Mouse (Mus musculus) v-Abl transformed pro-B cells (cell line): Measurements from ENCODE around the gene Slc25a21.

ENCODE experiments used
- in situ Hi-C, 2 experiments: fragments of 400-800 bp; cut with MboI; formaldehyde crosslinking; loops; one replicate each; pipeline ENCODE4 v1.15.1; 2025; ENCODE audit not compliant: unreplicated experiment in 2 of 2

The Slc25a21 gene

DNA sequence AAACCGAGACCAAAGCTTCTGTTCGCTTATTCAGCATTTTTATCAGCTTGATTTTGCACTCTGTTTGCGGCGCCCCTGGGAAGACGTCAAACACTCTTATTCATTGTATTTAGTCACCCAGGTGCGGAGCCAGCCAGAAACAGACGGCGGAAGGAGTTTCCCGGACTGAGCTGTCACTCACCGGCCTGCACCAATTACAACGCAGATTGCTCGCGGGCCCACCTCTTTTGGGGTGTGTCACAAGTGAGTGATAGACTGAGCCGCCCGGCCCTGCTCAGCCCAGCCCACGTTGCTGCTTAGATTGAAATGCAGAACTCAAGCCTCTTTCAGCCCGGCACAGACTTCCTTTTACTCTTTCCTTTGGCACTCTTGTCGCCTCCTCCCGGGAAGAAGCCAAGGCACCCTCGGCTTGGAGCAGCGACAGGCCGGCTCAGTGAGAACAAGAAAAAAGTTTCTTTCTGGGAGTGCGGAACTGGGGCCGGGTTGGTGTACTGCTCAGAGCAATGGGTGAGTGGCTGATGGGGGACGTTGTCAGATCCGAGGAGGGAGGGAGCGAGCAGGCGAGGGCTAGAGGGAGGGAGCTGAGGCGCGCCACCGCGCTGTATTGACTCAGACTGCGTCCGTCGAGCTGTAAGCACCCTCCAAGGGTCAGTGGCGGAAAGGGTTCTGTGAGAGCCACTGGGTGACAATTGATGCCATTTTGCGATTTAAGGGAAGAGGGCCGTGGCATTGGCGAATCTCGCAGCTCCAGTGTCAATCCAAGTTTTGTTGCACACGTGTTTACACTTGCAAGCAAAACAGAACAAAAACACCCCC lies 501.7 kb downstream of the Slc25a21 start:
- in situ Hi-C loops, result no loop called here

- in situ Hi-C loops, result no loop called here
Measured at GRCm38 (mm10) chr12:56694936-56695335, 502.3 kb downstream of the Slc25a21 start.

GRCm38 (mm10) chr12:56694361-56694760 lies 502.9 kb downstream of the Slc25a21 start:
- in situ Hi-C loops, result no loop called here

- in situ Hi-C loops, result no loop called here
Measured at GRCm38 (mm10) chr12:56693411-56694098, 503.7 kb downstream of the Slc25a21 start.

- in situ Hi-C loops, result no loop called here
Measured at GRCm38 (mm10) chr12:56692536-56692935, 504.7 kb downstream of the Slc25a21 start.

DNA sequence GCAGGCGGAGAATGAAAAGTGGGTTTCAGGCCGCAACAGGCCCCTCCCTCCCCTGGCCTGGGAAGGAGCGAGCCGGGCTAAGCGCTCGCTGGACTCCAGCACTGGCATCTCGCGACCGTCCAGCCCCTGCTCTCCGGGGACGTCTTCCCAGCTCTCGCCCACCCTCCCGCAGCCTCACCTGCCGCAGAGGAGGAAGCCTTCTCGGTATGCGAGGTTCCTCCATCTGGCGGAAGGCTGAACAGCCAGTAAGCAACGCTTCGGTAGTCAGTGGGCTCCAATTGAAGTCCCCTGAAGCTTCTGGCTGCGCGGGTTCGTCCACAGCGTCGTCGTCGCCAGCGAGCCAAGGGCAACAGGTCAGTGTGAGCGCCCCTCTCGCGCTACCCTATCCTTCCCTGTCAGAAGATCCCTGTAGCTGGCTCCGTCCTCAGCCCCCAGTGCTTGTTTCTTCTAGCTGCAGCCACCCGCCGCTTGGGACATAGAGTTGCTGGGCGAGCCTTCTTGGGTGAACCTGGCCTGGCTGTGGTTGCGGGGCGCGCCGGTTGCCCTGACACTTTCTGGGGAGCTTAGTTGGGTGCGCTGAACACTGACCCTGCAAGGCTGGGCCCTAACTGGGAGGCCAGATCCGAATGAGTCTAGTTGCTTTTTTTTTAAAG lies 505.7 kb downstream of the Slc25a21 start, which contains the start of gene Pax9:
Gene Pax9 (plus strand): TSS at position 341 of the 653 bp plus-strand sequence.
- in situ Hi-C loops, result no loop called here

- in situ Hi-C loops, result no loop called here
Measured at GRCm38 (mm10) chr12:56691001-56691400, 506.3 kb downstream of the Slc25a21 start.

DNA sequence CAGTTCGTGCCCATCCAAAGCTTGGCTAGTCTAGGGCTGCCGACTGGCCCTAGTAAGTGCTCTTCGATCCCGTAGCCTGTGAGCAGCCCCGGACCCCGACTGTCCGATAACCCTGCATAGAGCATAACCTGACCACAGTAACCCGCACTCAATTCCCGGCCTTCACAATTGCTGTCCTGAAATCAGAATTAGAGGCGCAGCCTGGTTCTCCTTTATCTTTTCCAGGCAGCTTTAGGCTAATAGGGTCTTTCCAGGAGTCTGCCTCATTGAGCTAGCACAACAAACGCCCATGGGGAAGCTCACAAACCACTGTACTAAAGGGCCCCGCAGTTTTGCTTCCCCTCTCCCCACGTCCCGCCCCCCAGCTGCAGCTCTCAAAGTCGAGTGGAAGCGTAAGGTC lies 506.9 kb downstream of the Slc25a21 start:
- in situ Hi-C loops, result no loop called here

DNA sequence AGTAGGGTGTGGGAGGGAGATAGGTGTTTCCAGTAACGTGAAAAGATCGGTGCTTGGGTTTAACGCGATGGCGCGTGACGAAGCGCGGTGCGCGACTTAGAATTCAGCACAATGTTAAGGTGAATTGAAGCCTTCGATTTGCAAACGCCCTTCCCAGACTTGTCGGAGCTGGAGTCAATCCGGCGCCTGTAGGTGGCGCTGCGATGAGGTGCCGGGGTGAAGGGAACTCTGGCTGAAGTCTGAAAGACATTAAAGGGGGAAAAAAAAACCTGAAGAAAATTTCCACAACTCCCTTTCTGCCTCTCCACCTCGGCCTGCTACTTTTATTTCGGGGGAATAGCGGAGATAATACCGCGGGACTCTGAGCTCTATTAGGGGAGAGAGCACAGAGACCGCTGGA lies 507.5 kb downstream of the Slc25a21 start:
- in situ Hi-C loops, result no loop called here

GRCm38 (mm10) chr12:56689331-56689730 lies 507.9 kb downstream of the Slc25a21 start:
- in situ Hi-C loops, result no loop called here

- in situ Hi-C loops, result no loop called here
Measured at GRCm38 (mm10) chr12:56688920-56689319, 508.4 kb downstream of the Slc25a21 start.

DNA sequence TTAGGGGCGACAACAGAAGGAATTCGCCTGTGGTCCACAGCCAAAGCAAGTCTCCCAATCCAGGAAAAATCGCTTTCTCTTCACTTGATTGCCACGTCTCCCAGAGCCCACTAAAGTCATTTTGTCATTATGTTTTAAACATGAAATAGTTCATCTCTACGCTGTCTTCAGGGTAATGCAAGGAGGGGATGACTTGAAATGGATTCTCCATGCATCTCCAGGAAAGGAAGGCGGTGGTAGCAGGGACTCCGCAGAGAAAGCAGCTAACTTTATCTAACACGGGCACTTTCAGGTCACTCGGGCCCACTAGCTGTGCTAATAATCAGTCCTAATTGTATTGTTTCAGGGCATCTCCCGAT lies 508.8 kb downstream of the Slc25a21 start:
- in situ Hi-C loops, result no loop called here

- in situ Hi-C loops, result no loop called here
Measured at GRCm38 (mm10) chr12:56687640-56688481, 509.4 kb downstream of the Slc25a21 start.

DNA sequence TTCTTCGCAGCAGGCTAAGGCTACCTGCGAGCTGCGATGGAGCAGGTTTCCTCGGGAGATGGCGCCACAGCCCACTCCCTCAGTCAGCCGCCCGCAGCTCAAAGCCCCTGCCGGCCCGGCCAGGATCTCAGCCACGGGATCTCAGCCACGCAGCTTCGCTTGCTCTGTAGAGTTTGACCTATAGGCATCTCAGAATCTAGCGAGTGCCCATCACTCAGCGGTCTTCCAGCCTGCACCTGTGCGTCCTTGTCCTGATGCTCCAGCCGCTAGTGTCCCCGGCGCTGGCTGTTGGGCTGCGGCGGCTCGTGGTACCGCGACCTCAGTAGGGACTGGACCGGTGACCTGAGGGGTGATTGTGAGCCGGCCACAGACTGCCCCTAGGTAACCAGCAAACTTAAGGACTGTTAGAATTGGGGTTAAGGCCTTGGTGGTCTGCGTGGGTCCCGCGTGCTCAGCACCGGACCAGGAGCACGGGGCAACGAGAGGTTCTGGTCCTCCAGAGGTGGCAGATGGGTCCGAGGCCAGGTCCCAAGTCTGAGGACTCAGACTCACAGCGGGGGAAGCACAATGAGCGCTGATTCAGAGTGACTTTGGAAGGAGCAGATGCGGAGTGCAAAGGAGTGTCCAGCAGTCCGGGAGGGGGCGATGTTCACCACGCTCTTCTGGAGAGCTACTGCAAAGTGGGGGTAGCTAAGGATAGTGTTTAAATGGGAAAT lies 516.0 kb downstream of the Slc25a21 start:
- in situ Hi-C loops, result no loop called here

DNA sequence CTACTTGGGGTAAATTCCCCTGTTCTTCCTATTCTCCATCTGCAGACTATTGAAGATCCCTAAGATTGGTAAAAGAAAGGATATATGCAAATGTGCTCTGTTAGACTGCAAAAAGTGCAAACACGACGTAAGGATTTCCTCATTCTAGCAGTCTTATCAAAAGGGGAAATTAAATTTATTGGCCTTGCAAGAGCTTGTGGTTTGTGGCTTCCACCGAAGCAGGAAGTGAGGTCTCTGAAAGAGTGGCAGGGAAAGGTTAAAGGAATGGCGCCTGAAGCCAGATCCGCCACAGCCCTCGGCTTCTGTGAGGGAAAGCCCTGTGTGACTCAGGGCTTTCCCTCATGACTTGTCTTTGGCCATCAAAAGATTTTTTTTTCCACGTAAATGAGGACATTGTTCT lies 519.7 kb downstream of the Slc25a21 start:
- in situ Hi-C loops, result no loop called here

GRCm38 (mm10) chr12:56674726-56675125 lies 522.5 kb downstream of the Slc25a21 start:
- in situ Hi-C loops, result no loop called here

DNA sequence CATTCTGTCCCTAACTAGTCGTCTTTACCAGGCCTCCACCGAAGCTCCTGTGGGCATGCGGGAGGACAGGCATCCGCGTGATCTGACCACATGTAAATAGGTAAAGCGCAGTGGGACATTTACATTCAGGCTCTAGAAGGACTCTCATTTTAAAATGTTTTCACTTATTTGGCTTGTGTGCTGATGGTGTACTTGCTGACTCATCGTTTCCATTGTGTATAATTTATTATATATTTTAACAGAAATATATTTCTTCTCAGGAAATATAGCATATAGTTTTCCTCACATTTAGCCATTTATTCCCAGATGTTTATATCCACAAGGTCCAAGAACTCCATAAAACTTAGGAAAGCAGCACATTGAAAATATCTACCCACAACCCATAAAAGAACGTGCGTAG lies 526.5 kb downstream of the Slc25a21 start:
- in situ Hi-C loops, result no loop called here

DNA sequence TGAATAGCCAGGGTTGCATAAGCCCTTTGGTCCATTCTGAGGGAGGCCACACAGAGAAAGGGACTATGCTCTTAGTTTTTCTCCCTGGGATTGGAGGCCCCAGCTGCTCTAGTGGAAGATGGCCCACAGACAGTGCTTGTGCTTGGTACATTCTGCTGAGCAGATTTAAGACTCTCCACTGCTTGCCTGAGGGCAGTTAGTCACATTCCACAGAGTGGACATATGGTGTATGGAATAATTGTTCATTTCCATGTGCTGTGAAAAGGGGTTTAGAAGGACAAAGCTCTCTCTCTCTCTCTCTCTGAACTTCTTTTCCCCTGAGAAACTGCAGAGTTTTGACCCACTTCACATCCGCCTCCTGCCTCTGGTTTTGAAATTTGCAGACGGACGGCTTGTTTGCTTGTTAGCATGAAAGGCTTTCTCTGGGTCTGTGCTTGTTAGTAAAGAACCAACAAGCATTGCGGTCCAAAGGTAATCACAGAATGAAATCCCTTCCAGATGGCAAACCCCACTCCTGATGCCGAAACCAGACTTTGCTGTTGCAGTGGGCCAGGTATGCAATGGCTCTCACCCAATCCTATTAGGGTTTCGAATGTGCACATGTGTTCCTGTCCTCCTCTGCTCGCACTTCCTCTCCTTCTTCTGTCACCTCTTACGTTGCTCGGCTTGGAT lies 527.7 kb downstream of the Slc25a21 start:
- in situ Hi-C loops, result no loop called here
